Mouse (Mus musculus) cerebral cortex, adult 2 months (tissue): ENCODE data around the gene Eml6.

Experiments used
- WGBS: fragments of 180-500 bp; shearing (Covaris S2); methylation state at CpG from one replicate; pipeline ENCODE4 v1.1.7; 2018; 5-methylcytosine and 5-hydroxymethylcytosine counted together

The Eml6 gene

GRCm38 (mm10) chr11:30025835-30026472 is at the start of gene Eml6:
TSS of gene Eml6 (minus strand) at chr11:30026033.
- under 1% methylated on average over 39 of the region's 39 CpGs for WGBS

- 55% methylated on average over 8 of the region's 8 CpGs for WGBS
Observed at GRCm38 (mm10) chr11:30057299-30057698, 31.5 kb upstream of the Eml6 start.

- 4% methylated on average over 4 of the region's 4 CpGs for WGBS
Observed at GRCm38 (mm10) chr11:30025144-30025543, 689 bp downstream of the Eml6 start.

GRCm38 (mm10) chr11:30024261-30025071 is 1.4 kb downstream of the Eml6 start:
- WGBS, result 1% methylated on average over 57 of the region's 57 CpGs

GRCm38 (mm10) chr11:29986257-29986656 is 39.6 kb downstream of the Eml6 start:
- 79% methylated on average over 2 of the region's 2 CpGs for WGBS

- 54% methylated on average over 1 of the region's 1 CpGs for WGBS
Observed at GRCm38 (mm10) chr11:29968874-29969273, 57.0 kb downstream of the Eml6 start.

- 87% methylated on average over 5 of the region's 5 CpGs for WGBS
Observed at GRCm38 (mm10) chr11:29959366-29959765, 66.5 kb downstream of the Eml6 start.

- WGBS, result 73% methylated on average over 3 of the region's 3 CpGs
Observed at GRCm38 (mm10) chr11:29944661-29945060, 81.2 kb downstream of the Eml6 start.

- WGBS, result 44% methylated on average over 2 of the region's 2 CpGs
Observed at GRCm38 (mm10) chr11:29924332-29924731, 101.5 kb downstream of the Eml6 start.

- WGBS, result 89% methylated on average over 1 of the region's 1 CpGs
Observed at GRCm38 (mm10) chr11:29923851-29924250, 102.0 kb downstream of the Eml6 start.

GRCm38 (mm10) chr11:29913180-29913579 is 112.7 kb downstream of the Eml6 start:
- 91% methylated on average over 4 of the region's 4 CpGs for WGBS

- 2% methylated on average over 1 of the region's 1 CpGs for WGBS
Observed at GRCm38 (mm10) chr11:29885160-29885559, 140.7 kb downstream of the Eml6 start.

- 65% methylated on average over 1 of the region's 1 CpGs for WGBS
Observed at GRCm38 (mm10) chr11:29884355-29884754, 141.5 kb downstream of the Eml6 start.

GRCm38 (mm10) chr11:29883024-29883423 is 142.8 kb downstream of the Eml6 start:
- 68% methylated on average over 4 of the region's 4 CpGs for WGBS

GRCm38 (mm10) chr11:29879641-29880040 is 146.2 kb downstream of the Eml6 start:
- WGBS, result 50% methylated on average over 2 of the region's 2 CpGs

- WGBS, result 100% methylated on average over 1 of the region's 1 CpGs
Observed at GRCm38 (mm10) chr11:29877981-29878380, 147.9 kb downstream of the Eml6 start.

- WGBS, result 66% methylated on average over 3 of the region's 3 CpGs
Observed at GRCm38 (mm10) chr11:29877280-29877679, 148.6 kb downstream of the Eml6 start.

GRCm38 (mm10) chr11:29874781-29875180 is 151.1 kb downstream of the Eml6 start:
- 86% methylated on average over 1 of the region's 1 CpGs for WGBS

GRCm38 (mm10) chr11:29870174-29870573 is 155.7 kb downstream of the Eml6 start:
- WGBS, result 86% methylated on average over 2 of the region's 2 CpGs

- WGBS, result 39% methylated on average over 2 of the region's 2 CpGs
Observed at GRCm38 (mm10) chr11:29861750-29862397, 164.0 kb downstream of the Eml6 start.

GRCm38 (mm10) chr11:29861040-29861439 is 164.8 kb downstream of the Eml6 start:
- 58% methylated on average over 2 of the region's 2 CpGs for WGBS

GRCm38 (mm10) chr11:29840606-29841227 is 185.1 kb downstream of the Eml6 start:
- 71% methylated on average over 3 of the region's 3 CpGs for WGBS
